Mouse (Mus musculus): ENCODE measurements around the gene 1110059E24Rik.

DNA sequence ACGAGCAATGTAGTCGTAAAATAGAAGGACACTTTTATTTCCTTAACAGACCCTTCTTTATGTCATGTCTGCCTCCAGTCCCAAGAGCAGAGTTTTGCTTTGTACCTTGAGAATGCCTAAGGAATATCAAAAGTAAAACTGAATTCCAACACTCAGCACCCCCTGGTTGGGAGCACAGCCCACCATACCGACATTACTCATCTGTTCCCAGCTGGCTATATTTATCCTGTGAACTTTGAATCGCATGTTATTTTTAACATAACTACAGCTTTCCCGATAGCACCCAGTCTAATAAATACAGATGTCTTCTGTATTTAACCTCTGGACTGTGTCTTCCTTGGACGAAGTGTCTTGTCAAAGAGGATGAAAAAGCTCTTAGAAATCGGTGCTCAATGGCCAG, 80.8 kb downstream of the 1110059E24Rik start:
- TF ChIP-seq MAX (IDR thresholded peaks at IDR 0.05) (no peak), CTCF (IDR thresholded peaks at IDR 0.05; ENCODE audit: control insufficient read depth, insufficient read depth, insufficient read length) (no peak)
